Mouse (Mus musculus): ENCODE measurements around the gene Aifm1. TPM values are rescaled to one million over a fixed set of nuclear protein-coding genes. Genes with fewer than 3 reads are reported as not detected.

Aifm1 gene
- polyA plus RNA-seq, 1 experiment, result 46.6 TPM

GRCm38 (mm10) chrX:48435477-48435900 is 77.9 kb downstream of the Aifm1 start:
- Histone ChIP-seq H3K27me3 (ENCODE audit: control insufficient read depth, insufficient read depth, insufficient read length) (no peaks in the 10 kb centered on the region), H3K36me3 (ENCODE audit: control insufficient read depth, insufficient read depth) (no peaks in the 10 kb centered on the region), H3K79me3 (ENCODE audit: low read depth) (peaks cover 50% of the 10 kb centered on the region), H3K79me2 (ENCODE audit: control insufficient read depth, insufficient read depth) (peaks cover 95% of the 10 kb centered on the region), H3ac (ENCODE audit: control insufficient read depth, insufficient read length, low read depth) (no peak overlapping the region), H3K4me3 (ENCODE audit: insufficient read depth, poor library complexity, severe bottlenecking) (no peak overlapping the region)
- TF ChIP-seq USF1 (IDR thresholded peaks at IDR 0.05; ENCODE audit: low read depth) (no peak), MAX (IDR thresholded peaks at IDR 0.05) (no peak), CEBPB (IDR thresholded peaks at IDR 0.05; ENCODE audit: low read depth) (no peak), CTCF (IDR thresholded peaks at IDR 0.05; ENCODE audit: control insufficient read depth, insufficient read depth, insufficient read length) (no peak), MYOG (IDR thresholded peaks at IDR 0.05; ENCODE audit: control insufficient read depth, extremely low read depth, insufficient read length) (no peak), FOSL1 (IDR thresholded peaks at IDR 0.05; ENCODE audit: insufficient read depth, low read length, poor library complexity, severe bottlenecking) (no peak), MYOD1 (IDR thresholded peaks at IDR 0.05; ENCODE audit: control insufficient read depth, insufficient read length, low read depth) (no peak)

GRCm38 (mm10) chrX:48434251-48434650 is 79.1 kb downstream of the Aifm1 start:
- Histone ChIP-seq H3K79me2 (ENCODE audit: control insufficient read depth, insufficient read depth) (peaks cover 95% of the 10 kb centered on the region), H3K27me3 (ENCODE audit: control insufficient read depth, insufficient read depth, insufficient read length) (no peaks in the 10 kb centered on the region), H3K4me3 (ENCODE audit: insufficient read depth, poor library complexity, severe bottlenecking) (no peak overlapping the region), H3K36me3 (ENCODE audit: control insufficient read depth, insufficient read depth) (no peaks in the 10 kb centered on the region), H3K79me3 (ENCODE audit: low read depth) (peaks cover 43% of the 10 kb centered on the region), H3ac (ENCODE audit: control insufficient read depth, insufficient read length, low read depth) (no peak overlapping the region)
- TF ChIP-seq MAX (IDR thresholded peaks at IDR 0.05) (no peak), CTCF (IDR thresholded peaks at IDR 0.05; ENCODE audit: control insufficient read depth, insufficient read depth, insufficient read length) (no peak), USF1 (IDR thresholded peaks at IDR 0.05; ENCODE audit: low read depth) (no peak), MYOG (IDR thresholded peaks at IDR 0.05; ENCODE audit: control insufficient read depth, extremely low read depth, insufficient read length) (no peak), CEBPB (IDR thresholded peaks at IDR 0.05; ENCODE audit: low read depth) (no peak), FOSL1 (IDR thresholded peaks at IDR 0.05; ENCODE audit: insufficient read depth, low read length, poor library complexity, severe bottlenecking) (no peak), MYOD1 (IDR thresholded peaks at IDR 0.05; ENCODE audit: control insufficient read depth, insufficient read length, low read depth) (no peak)

GRCm38 (mm10) chrX:48433527-48433899 is 79.8 kb downstream of the Aifm1 start:
- peaks cover 39% of the 10 kb centered on the region for H3K79me3 ChIP-seq (ENCODE audit: low read depth)
- H3K27me3 ChIP-seq (ENCODE audit: control insufficient read depth, insufficient read depth, insufficient read length), result no peaks in the 10 kb centered on the region
- no peak overlapping the region for H3ac ChIP-seq (ENCODE audit: control insufficient read depth, insufficient read length, low read depth)
- H3K4me3 ChIP-seq (ENCODE audit: insufficient read depth, poor library complexity, severe bottlenecking), result no peak overlapping the region
- H3K36me3 ChIP-seq (ENCODE audit: control insufficient read depth, insufficient read depth), result no peaks in the 10 kb centered on the region
- TF ChIP-seq FOSL1 (IDR thresholded peaks at IDR 0.05; ENCODE audit: insufficient read depth, low read length, poor library complexity, severe bottlenecking) (no peak), CEBPB (IDR thresholded peaks at IDR 0.05; ENCODE audit: low read depth) (no peak), MAX (IDR thresholded peaks at IDR 0.05) (no peak), MYOG (IDR thresholded peaks at IDR 0.05; ENCODE audit: control insufficient read depth, extremely low read depth, insufficient read length) (no peak), USF1 (IDR thresholded peaks at IDR 0.05; ENCODE audit: low read depth) (no peak), MYOD1 (IDR thresholded peaks at IDR 0.05; ENCODE audit: control insufficient read depth, insufficient read length, low read depth) (no peak), CTCF (IDR thresholded peaks at IDR 0.05; ENCODE audit: control insufficient read depth, insufficient read depth, insufficient read length) (no peak)
- H3K79me2 ChIP-seq (ENCODE audit: control insufficient read depth, insufficient read depth), result peaks cover 91% of the 10 kb centered on the region

- Histone ChIP-seq H3K36me3 (ENCODE audit: control insufficient read depth, insufficient read depth) (no peaks in the 10 kb centered on the region), H3K4me3 (ENCODE audit: insufficient read depth, poor library complexity, severe bottlenecking) (no peak overlapping the region), H3K79me2 (ENCODE audit: control insufficient read depth, insufficient read depth) (peaks cover 91% of the 10 kb centered on the region)
Measured at GRCm38 (mm10) chrX:48432599-48433526, 80.5 kb downstream of the Aifm1 start.

GRCm38 (mm10) chrX:48429538-48429937 is 83.8 kb downstream of the Aifm1 start:
- peaks cover 88% of the 10 kb centered on the region for H3K79me2 ChIP-seq (ENCODE audit: control insufficient read depth, insufficient read depth)
- peaks cover 35% of the 10 kb centered on the region for H3K79me3 ChIP-seq (ENCODE audit: low read depth)
- H3K4me3 ChIP-seq (ENCODE audit: insufficient read depth, poor library complexity, severe bottlenecking), result no peak overlapping the region
- TF ChIP-seq CEBPB (IDR thresholded peaks at IDR 0.05; ENCODE audit: low read depth) (no peak), MYOG (IDR thresholded peaks at IDR 0.05; ENCODE audit: control insufficient read depth, extremely low read depth, insufficient read length) (no peak), MYOD1 (IDR thresholded peaks at IDR 0.05; ENCODE audit: control insufficient read depth, insufficient read length, low read depth) (no peak), CTCF (IDR thresholded peaks at IDR 0.05; ENCODE audit: control insufficient read depth, insufficient read depth, insufficient read length) (no peak), USF1 (IDR thresholded peaks at IDR 0.05; ENCODE audit: low read depth) (no peak), FOSL1 (IDR thresholded peaks at IDR 0.05; ENCODE audit: insufficient read depth, low read length, poor library complexity, severe bottlenecking) (no peak), MAX (IDR thresholded peaks at IDR 0.05) (no peak)
- H3ac ChIP-seq (ENCODE audit: control insufficient read depth, insufficient read length, low read depth), result no peak overlapping the region
- H3K36me3 ChIP-seq (ENCODE audit: control insufficient read depth, insufficient read depth), result no peaks in the 10 kb centered on the region
- no peaks in the 10 kb centered on the region for H3K27me3 ChIP-seq (ENCODE audit: control insufficient read depth, insufficient read depth, insufficient read length)

More at GRCm38 (mm10) chrX:48432599-48433526, 80.5 kb downstream of the Aifm1 start:
- H3ac ChIP-seq (ENCODE audit: control insufficient read depth, insufficient read length, low read depth), result no peak overlapping the region
- H3K79me3 ChIP-seq (ENCODE audit: low read depth), result peaks cover 37% of the 10 kb centered on the region
- H3K27me3 ChIP-seq (ENCODE audit: control insufficient read depth, insufficient read depth, insufficient read length), result no peaks in the 10 kb centered on the region
- TF ChIP-seq FOSL1 (IDR thresholded peaks at IDR 0.05; ENCODE audit: insufficient read depth, low read length, poor library complexity, severe bottlenecking) (no peak), USF1 (IDR thresholded peaks at IDR 0.05; ENCODE audit: low read depth) (no peak), MYOD1 (IDR thresholded peaks at IDR 0.05; ENCODE audit: control insufficient read depth, insufficient read length, low read depth) (no peak), CTCF (IDR thresholded peaks at IDR 0.05; ENCODE audit: control insufficient read depth, insufficient read depth, insufficient read length) (no peak)

All from C2C12 (cell line).